Mouse (Mus musculus): ENCODE results near the gene Wdr5.

Wdr5 gene

GRCm38 (mm10) chr2:27514639-27515328 is at the start of gene Wdr5:
Wdr5 (plus strand) TSS chr2:27515157.
- DNase-seq (ENCODE audit: extremely low read depth, low read depth, low spot score): peak; percentile 33

- no peak for DNase-seq (ENCODE audit: extremely low read depth, low read depth, low spot score)
Measured at GRCm38 (mm10) chr2:27469292-27469990, 45.5 kb upstream of the Wdr5 start.

- no peak for DNase-seq (ENCODE audit: extremely low read depth, low read depth, low spot score)
Measured at GRCm38 (mm10) chr2:27469991-27470355, 45.0 kb upstream of the Wdr5 start.

DNA sequence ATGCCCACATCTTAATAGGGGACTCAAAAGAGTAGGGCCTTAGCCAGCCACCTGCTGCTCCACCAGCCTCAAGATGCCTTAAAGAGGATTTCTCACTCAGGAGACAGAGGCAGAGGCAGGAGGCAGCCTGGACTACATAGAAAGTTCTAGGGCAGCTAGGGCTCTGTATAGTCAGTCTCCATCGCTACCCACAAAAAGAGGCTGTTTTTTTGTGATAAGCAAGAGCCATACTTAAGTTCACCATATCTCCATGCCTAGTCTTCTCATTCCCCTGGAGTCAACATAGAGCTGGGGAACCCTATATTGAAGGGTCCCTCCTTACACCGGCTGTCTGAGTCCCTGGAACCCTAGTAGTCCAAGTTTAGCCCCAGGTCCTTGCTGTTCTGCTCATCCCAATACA is 44.4 kb upstream of the Wdr5 start:
- DNase-seq (ENCODE audit: extremely low read depth, low read depth, low spot score): no peak

GRCm38 (mm10) chr2:27471170-27471584 is 43.8 kb upstream of the Wdr5 start:
- no peak for DNase-seq (ENCODE audit: extremely low read depth, low read depth, low spot score)

- no peak for DNase-seq (ENCODE audit: extremely low read depth, low read depth, low spot score)
Measured at GRCm38 (mm10) chr2:27473061-27473765, 41.7 kb upstream of the Wdr5 start.

DNA sequence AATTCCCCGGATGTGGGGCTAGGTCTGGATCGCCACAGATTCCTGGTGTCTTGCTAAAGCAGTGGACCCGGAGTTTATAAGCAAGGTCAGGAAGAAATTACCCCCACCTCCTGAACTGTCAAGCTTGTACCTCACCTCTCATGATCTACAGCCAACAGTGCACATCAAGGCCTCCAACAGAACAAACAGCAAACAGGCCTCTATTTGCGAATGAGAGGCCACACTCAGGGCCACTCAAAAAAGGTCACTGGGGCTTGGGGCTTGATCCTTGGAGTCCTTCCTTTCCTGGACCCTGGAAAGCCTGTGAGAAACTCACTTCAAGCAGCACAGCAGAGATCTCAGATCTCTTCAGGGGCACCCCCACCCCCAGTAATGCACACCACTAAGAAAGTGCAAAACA is 41.0 kb upstream of the Wdr5 start:
- DNase-seq (ENCODE audit: extremely low read depth, low read depth, low spot score): no peak

GRCm38 (mm10) chr2:27474621-27475484 is 40.1 kb upstream of the Wdr5 start:
- no peak for DNase-seq (ENCODE audit: extremely low read depth, low read depth, low spot score)

DNA sequence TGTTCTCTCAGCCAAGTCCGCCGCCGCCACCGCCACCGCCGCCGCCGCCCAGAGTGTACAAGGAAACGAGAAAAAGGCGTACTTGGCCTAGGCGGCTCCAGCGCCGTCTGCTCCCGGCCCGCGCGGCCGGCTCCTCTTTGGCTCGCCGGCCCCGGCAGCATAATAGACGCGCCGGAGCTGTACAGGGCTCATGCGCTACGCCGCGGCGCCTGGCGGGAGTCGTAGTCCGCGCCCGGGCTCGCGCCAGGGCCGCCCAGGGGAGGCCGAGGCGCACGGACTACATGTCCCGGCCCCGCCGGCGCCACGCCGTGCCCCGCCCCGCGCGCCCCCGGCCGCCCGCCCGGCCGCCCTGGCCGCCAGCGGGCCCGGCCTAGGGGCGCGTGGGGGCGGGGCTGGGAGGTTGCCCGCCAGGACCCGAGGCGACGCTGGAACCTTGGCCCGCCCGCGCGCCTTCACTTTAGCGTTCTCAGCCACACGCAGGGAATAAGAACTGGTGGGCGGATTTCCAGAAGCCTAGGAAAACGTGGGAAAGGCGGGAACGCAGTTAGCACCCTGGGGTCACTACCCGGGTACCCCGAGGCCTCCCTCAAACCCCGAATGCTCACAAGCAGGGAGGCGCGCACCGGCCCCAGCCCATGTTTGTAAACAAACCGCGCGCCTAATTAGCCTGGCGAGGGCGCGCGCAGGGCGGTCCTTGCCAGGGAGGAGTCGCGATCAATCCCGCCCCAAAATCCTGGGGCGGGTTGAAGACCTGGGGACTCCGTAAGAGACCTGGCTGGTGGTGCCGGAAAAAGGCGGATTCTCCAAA is 39.3 kb upstream of the Wdr5 start:
- DNase-seq (ENCODE audit: extremely low read depth, low read depth, low spot score): no peak

GRCm38 (mm10) chr2:27476303-27477192 is 38.4 kb upstream of the Wdr5 start:
- no peak for DNase-seq (ENCODE audit: extremely low read depth, low read depth, low spot score)

DNA sequence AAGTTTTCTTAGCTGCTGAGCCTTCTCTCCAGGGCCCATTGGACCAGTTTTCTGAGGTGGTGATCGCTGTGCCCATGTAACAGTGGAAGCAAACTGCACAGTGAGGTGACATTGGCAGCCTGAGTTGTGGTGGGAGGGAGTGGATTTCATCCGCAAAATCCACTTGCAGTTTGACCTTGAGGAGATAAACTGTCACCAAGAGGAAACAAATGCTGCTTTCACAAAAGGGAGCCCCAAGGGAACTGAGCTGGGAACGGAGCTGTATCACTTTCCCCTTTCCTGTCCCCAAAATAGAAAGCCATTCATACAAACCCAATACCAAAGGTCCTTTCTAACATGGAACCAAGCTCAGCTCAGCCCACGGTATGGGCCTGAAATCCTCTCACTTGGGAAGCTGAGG is 35.1 kb upstream of the Wdr5 start:
- DNase-seq (ENCODE audit: extremely low read depth, low read depth, low spot score): no peak

- no peak for DNase-seq (ENCODE audit: extremely low read depth, low read depth, low spot score)
Measured at GRCm38 (mm10) chr2:27480367-27480766, 34.6 kb upstream of the Wdr5 start.

DNA sequence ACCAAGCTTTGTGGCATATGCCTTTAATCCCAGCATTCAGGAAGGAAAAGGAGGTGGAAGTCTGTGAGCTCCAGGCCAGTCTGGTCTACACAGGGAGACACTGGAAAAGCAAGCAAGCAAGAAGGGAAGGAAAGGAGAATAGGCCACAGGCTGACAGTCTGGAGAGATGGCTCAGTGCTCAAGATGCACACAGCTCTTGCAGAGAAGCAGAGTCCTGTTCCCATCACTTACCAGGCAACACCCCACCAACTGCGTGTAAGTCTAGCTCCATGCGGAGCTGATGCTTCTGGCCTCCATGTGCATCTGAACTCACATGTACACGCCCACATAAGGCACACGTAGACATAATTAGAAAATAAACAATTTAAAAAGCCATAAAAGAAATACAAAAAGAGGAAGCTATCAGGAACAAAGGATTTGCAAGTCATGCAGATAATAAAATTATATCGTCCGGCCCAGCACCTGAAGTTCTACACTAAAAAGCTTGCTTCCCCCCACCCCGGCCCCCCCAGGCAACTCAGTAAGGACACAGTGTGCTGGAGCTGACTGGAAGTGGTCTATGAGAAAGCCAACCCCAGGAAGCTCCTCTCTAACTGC is 32.6 kb upstream of the Wdr5 start:
- DNase-seq (ENCODE audit: extremely low read depth, low read depth, low spot score): no peak

GRCm38 (mm10) chr2:27486725-27487124 is 28.2 kb upstream of the Wdr5 start:
- no peak for DNase-seq (ENCODE audit: extremely low read depth, low read depth, low spot score)

- no peak for DNase-seq (ENCODE audit: extremely low read depth, low read depth, low spot score)
Measured at GRCm38 (mm10) chr2:27487336-27488049, 27.5 kb upstream of the Wdr5 start.

- DNase-seq (ENCODE audit: extremely low read depth, low read depth, low spot score): no peak
Measured at GRCm38 (mm10) chr2:27488362-27488761, 26.6 kb upstream of the Wdr5 start.

GRCm38 (mm10) chr2:27490939-27491338 is 24.0 kb upstream of the Wdr5 start:
- DNase-seq (ENCODE audit: extremely low read depth, low read depth, low spot score): no peak

DNA sequence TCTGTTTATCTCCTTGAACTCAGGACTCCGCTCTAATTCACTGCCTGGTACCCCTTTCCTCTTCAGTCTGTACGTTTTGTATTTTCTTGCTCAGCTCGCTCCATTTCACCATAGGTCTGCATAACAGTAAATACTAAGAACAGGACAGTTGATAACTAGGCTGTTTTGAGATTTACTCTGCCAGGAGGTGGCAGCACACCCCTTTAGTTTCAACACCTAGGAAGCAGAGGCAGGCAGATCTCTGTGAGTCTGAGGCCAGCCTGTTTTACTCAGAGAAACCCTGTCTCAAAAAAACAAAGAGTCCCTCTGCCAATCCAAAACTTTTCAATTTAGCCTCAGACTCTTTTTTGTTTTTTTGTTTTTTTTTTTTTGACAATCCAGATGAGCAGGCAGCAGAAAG is 21.0 kb upstream of the Wdr5 start:
- no peak for DNase-seq (ENCODE audit: extremely low read depth, low read depth, low spot score)

Measured in fat pad, adult 2 months (tissue).